Mouse (Mus musculus): Measurements from ENCODE around the gene Gm20388.
"Not testable (repeated sequence)": the region's sequence is repeated elsewhere in the genome, so short reads cannot be mapped to it uniquely, and the experiment has no call there.

Gene Gm20388

GRCm38 (mm10) chr8:123077213-123077612 is 3166.6 kb downstream of the Gm20388 start:
- DNase-seq (ENCODE audit: low read depth, low spot score) = no peak

GRCm38 (mm10) chr8:123082993-123083392 is 3172.4 kb downstream of the Gm20388 start:
- no peak for DNase-seq (ENCODE audit: low read depth, low spot score)

GRCm38 (mm10) chr8:123083610-123084009 is 3173.0 kb downstream of the Gm20388 start:
- DNase-seq (ENCODE audit: low read depth, low spot score) = peak; percentile 88

GRCm38 (mm10) chr8:123087289-123087688 is 3176.6 kb downstream of the Gm20388 start:
- DNase-seq (ENCODE audit: low read depth, low spot score) = no peak

GRCm38 (mm10) chr8:123097216-123097615 is 3186.6 kb downstream of the Gm20388 start:
- DNase-seq (ENCODE audit: low read depth, low spot score) = peak; percentile 49

- DNase-seq (ENCODE audit: low read depth, low spot score) = peak; percentile 75
Measured at GRCm38 (mm10) chr8:123097786-123098584, 3187.3 kb downstream of the Gm20388 start.

- no peak for DNase-seq (ENCODE audit: low read depth, low spot score)
Measured at GRCm38 (mm10) chr8:123100288-123100687, 3189.6 kb downstream of the Gm20388 start.

GRCm38 (mm10) chr8:123101244-123101643 is 3190.6 kb downstream of the Gm20388 start:
- DNase-seq (ENCODE audit: low read depth, low spot score) = no peak

GRCm38 (mm10) chr8:123101735-123102685 is 3191.4 kb downstream of the Gm20388 start, which contains the start of gene Rpl13:
Gene Rpl13, plus strand, starts transcription at chr8:123102350.
- peak; percentile 98 for DNase-seq (ENCODE audit: low read depth, low spot score)

GRCm38 (mm10) chr8:123102855-123103254 is 3192.2 kb downstream of the Gm20388 start:
- DNase-seq (ENCODE audit: low read depth, low spot score) = not testable (repeated sequence)

- DNase-seq (ENCODE audit: low read depth, low spot score) = no peak
Measured at GRCm38 (mm10) chr8:123103285-123103684, 3192.6 kb downstream of the Gm20388 start.

- DNase-seq (ENCODE audit: low read depth, low spot score) = no peak
Measured at GRCm38 (mm10) chr8:123104046-123104767, 3193.6 kb downstream of the Gm20388 start.

- peak; percentile 60 for DNase-seq (ENCODE audit: low read depth, low spot score)
Measured at GRCm38 (mm10) chr8:123105553-123106326, 3195.1 kb downstream of the Gm20388 start.

GRCm38 (mm10) chr8:123106531-123106930 is 3195.9 kb downstream of the Gm20388 start:
- peak; percentile 33 for DNase-seq (ENCODE audit: low read depth, low spot score)

- no peak for DNase-seq (ENCODE audit: low read depth, low spot score)
Measured at GRCm38 (mm10) chr8:123108010-123108409, 3197.4 kb downstream of the Gm20388 start.

GRCm38 (mm10) chr8:123108953-123109352 is 3198.3 kb downstream of the Gm20388 start:
- no peak for DNase-seq (ENCODE audit: low read depth, low spot score)

- DNase-seq (ENCODE audit: low read depth, low spot score) = peak; percentile 62
Measured at GRCm38 (mm10) chr8:123110649-123111048, 3200.0 kb downstream of the Gm20388 start.

- DNase-seq (ENCODE audit: low read depth, low spot score) = no peak
Measured at GRCm38 (mm10) chr8:123112892-123113291, 3202.3 kb downstream of the Gm20388 start.

GRCm38 (mm10) chr8:123113908-123114469 is 3203.3 kb downstream of the Gm20388 start:
- DNase-seq (ENCODE audit: low read depth, low spot score) = no peak

GRCm38 (mm10) chr8:123114644-123115043 is 3204.0 kb downstream of the Gm20388 start:
- no peak for DNase-seq (ENCODE audit: low read depth, low spot score)
